Mouse (Mus musculus): Measurements from ENCODE around the gene Cyp3a44. TPM values are rescaled to one million over a fixed set of nuclear protein-coding genes. Genes with fewer than 3 reads are reported as not detected.
"Not testable (repeated sequence)": the region's sequence is repeated elsewhere in the genome, so short reads cannot be mapped to it uniquely, and the experiment has no call there.

Cyp3a44 gene
- polyA plus RNA-seq (2015; fragmentation: Nextera tagmentation; extraction: Ambion mirVana): not detected in 2 replicates

GRCm38 (mm10) chr5:145805796-145806195 is at the start of gene Cyp3a44:
TSS of gene Cyp3a44 (minus strand) at chr5:145805874.
- not testable (repeated sequence) for H3K27me3 ChIP-seq; H3K27ac ChIP-seq (replicated peaks); H3K36me3 ChIP-seq; ATAC-seq (ENCODE audit: insufficient number of reproducible peaks, low FRiP score, low TSS enrichment, low read depth); H3K9me3 ChIP-seq (replicated peaks); H3K4me3 ChIP-seq (replicated peaks); H3K4me2 ChIP-seq (replicated peaks); H3K4me1 ChIP-seq; H3K9ac ChIP-seq
- WGBS: 73% methylated on average over 2 of the region's 2 CpGs

GRCm38 (mm10) chr5:145800229-145800628 is 5.4 kb downstream of the Cyp3a44 start:
- H3K4me1 ChIP-seq; H3K4me2 ChIP-seq (replicated peaks); H3K9me3 ChIP-seq (replicated peaks); H3K36me3 ChIP-seq; H3K4me3 ChIP-seq (replicated peaks); H3K27me3 ChIP-seq; H3K27ac ChIP-seq (replicated peaks); H3K9ac ChIP-seq; ATAC-seq (ENCODE audit: insufficient number of reproducible peaks, low FRiP score, low TSS enrichment, low read depth): not testable (repeated sequence)

- not testable (repeated sequence) for H3K9me3 ChIP-seq (replicated peaks); H3K4me1 ChIP-seq; H3K9ac ChIP-seq; ATAC-seq (ENCODE audit: insufficient number of reproducible peaks, low FRiP score, low TSS enrichment, low read depth); H3K4me2 ChIP-seq (replicated peaks); H3K27me3 ChIP-seq; H3K36me3 ChIP-seq; H3K27ac ChIP-seq (replicated peaks); H3K4me3 ChIP-seq (replicated peaks)
Measured at GRCm38 (mm10) chr5:145793232-145793631, 12.4 kb downstream of the Cyp3a44 start.

GRCm38 (mm10) chr5:145737512-145737911 is 68.2 kb downstream of the Cyp3a44 start:
- H3K36me3 ChIP-seq; H3K27ac ChIP-seq (replicated peaks); ATAC-seq (ENCODE audit: insufficient number of reproducible peaks, low FRiP score, low TSS enrichment, low read depth); H3K9me3 ChIP-seq (replicated peaks); H3K9ac ChIP-seq; H3K4me2 ChIP-seq (replicated peaks); H3K4me1 ChIP-seq; H3K4me3 ChIP-seq (replicated peaks); H3K27me3 ChIP-seq: not testable (repeated sequence)
- WGBS: 71% methylated on average over 3 of the region's 3 CpGs

Other genes with a start within 250 kb of the Cyp3a44 start
- not detected in 2 replicates for gene Cyp3a41b, start 221.1 kb downstream of the Cyp3a44 start, polyA plus RNA-seq (2015; fragmentation: Nextera tagmentation; extraction: Ambion mirVana)
- not detected in 2 replicates for gene Cyp3a41a, start 85.7 kb downstream of the Cyp3a44 start, polyA plus RNA-seq (2015; fragmentation: Nextera tagmentation; extraction: Ambion mirVana)
- not detected in 2 replicates for gene Cyp3a11, start 74.1 kb upstream of the Cyp3a44 start, polyA plus RNA-seq (2015; fragmentation: Nextera tagmentation; extraction: Ambion mirVana)
- gene Cyp3a25, start 203.7 kb upstream of the Cyp3a44 start, polyA plus RNA-seq (2015; fragmentation: Nextera tagmentation; extraction: Ambion mirVana): not detected in 2 replicates